Mouse (Mus musculus): ENCODE measurements around the gene Tppp2.

The Tppp2 gene

DNA sequence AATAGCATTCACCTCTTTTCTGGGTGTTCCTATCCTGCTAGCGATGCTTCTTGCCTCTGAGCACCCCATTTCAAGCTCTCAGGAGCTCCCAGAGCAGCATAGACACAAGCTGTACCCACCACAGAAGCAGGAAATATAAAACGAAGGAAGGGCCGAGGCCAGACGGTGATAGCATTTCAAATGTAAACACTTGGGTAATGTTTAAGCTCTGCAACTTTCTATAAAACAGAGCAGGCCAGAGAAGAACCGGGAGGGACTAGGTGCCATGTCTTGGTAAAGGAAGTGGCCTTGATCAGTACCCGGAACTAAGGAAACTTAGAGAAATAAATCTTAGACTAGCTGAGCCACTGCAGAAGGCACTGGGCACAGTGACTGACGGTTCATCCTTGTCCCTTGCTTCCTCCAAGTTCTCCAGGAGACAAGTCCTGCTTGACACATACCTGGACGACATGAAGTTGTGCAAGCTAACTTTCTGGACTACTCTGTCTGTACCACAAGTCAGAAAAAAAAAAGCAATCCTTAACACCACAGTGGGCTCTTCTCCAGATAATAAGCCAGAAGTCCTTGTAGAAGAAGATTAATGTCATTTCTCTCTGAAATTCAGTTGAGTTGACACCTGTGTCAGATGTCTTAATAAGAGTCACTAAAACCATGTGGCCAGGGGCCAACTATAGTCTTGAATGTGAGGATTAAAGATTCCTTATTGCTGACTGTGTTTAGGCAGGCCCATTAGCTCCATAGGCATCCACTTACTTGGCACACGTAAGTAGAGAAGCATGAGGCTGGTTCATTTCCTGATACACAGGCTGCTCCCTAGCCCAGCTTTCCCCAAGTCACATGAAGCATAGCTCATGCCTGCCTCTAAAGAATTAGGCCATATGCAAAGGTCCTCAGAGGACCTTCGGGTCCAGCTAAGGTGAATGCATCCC, 14.1 kb downstream of the Tppp2 start:
- in situ Hi-C loops (cut with MboI; ENCODE audit: unreplicated experiment in 2 of 2): no loop called here

GRCm38 (mm10) chr14:51939005-51939404, 20.8 kb downstream of the Tppp2 start:
- in situ Hi-C loops (cut with MboI; ENCODE audit: unreplicated experiment in 2 of 2): no loop called here

GRCm38 (mm10) chr14:51940944-51941560, 22.8 kb downstream of the Tppp2 start:
- in situ Hi-C loops (cut with MboI; ENCODE audit: unreplicated experiment in 2 of 2): no loop called here

- in situ Hi-C loops (cut with MboI; ENCODE audit: unreplicated experiment in 2 of 2): no loop called here
These were observed 23.4 kb downstream of the Tppp2 start for GRCm38 (mm10) chr14:51941577-51941976.

DNA sequence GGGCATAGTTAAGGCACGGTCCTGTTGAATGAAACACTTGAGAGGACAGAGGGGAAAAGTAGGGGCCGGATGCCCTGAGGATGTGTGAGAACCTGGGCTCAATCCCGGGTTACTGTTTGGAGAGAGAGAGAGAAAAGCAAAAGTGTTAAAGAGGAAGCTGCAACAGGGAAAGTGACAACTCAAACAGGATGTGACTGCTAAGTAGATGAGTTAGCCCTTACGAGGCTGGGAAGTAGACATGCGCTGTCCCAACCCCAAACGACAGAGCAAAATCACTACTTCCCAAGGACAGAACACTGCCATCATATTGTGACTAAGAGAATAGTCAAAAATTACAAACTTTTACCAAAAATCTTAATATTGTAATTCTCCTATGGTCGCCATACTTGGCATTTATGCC, 24.0 kb downstream of the Tppp2 start:
- in situ Hi-C loops (cut with MboI; ENCODE audit: unreplicated experiment in 2 of 2): no loop called here

- in situ Hi-C loops (cut with MboI; ENCODE audit: unreplicated experiment in 2 of 2): no loop called here
These were observed 25.1 kb downstream of the Tppp2 start for GRCm38 (mm10) chr14:51943336-51943735.

DNA sequence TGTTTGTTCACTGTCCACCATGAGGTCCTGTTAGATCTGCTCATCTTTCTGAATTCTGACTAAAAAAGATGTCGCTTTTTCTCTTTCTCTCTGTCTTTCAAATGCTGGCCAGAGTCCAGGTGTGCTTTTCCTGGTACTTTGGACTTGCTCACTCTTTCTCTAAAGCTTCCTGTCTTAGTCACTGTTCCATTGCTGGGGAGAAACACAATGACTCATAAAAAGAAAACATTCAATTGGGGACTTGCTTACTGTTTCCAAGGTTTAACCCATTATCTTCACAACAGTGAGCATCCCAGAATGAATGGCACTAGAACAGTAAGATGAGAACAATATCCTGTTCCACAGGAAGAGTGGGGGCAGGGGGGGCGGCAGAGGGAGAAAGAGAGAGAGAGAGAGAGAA, 42.1 kb downstream of the Tppp2 start:
- in situ Hi-C loops (cut with MboI; ENCODE audit: unreplicated experiment in 2 of 2): no loop called here

- in situ Hi-C loops (cut with MboI; ENCODE audit: unreplicated experiment in 2 of 2): no loop called here
These were observed 49.2 kb downstream of the Tppp2 start for GRCm38 (mm10) chr14:51967400-51967799.

Data from v-Abl transformed pro-B cells (cell line).